Mouse (Mus musculus) heart, embryonic 14.5 days (tissue): Measurements from ENCODE around the gene Sgf29. TPM values are rescaled to one million over a fixed set of nuclear protein-coding genes. Genes with fewer than 3 reads are reported as not detected.

Source experiments
- ATAC-seq: fragments of 200-750 bp; cut with Nextera tagmentation; 2 replicates; pipeline ENCODE4 v1.8.0; 2017; ENCODE audit warnings: low read depth, moderate TSS enrichment; ENCODE audit not compliant: insufficient number of reproducible peaks, insufficient read depth, low FRiP score
- H3K27ac ChIP-seq, 2 experiments: fragments of 200-500 bp in 1 of 2; fragments of 300-500 bp in 1 of 2; sonication (generic) in 1 of 2; replicated peaks in 1 of 2; 2 replicates each; pipeline ENCODE4 v1.5.1; 2012 to 2014; ENCODE audit warnings: low read depth in 2 of 2, low read length in 2 of 2, control low read depth in 1 of 2, mild to moderate bottlenecking in 1 of 2, mixed read lengths in 1 of 2; ENCODE audit not compliant: control insufficient read depth in 1 of 2, insufficient read depth in 1 of 2
- H3K27me3 ChIP-seq: fragments of 300-500 bp; sonication (generic); 2 replicates; pipeline ENCODE4 v1.6.1; 2014; ENCODE audit warnings: mild to moderate bottlenecking, low read length, control low read depth; ENCODE audit not compliant: control insufficient read depth, insufficient read depth
- H3K36me3 ChIP-seq: fragments of 300-500 bp; sonication (generic); 2 replicates; pipeline ENCODE4 v1.6.1; 2014; ENCODE audit warnings: mild to moderate bottlenecking, control low read depth, low read length, mixed read lengths; ENCODE audit not compliant: control insufficient read depth, insufficient read depth
- H3K4me1 ChIP-seq, 2 experiments: fragments of 200-500 bp in 1 of 2; fragments of 300-500 bp in 1 of 2; sonication (generic) in 1 of 2; 2 replicates each; pipeline ENCODE4 v1.6.1; 2012 to 2014; ENCODE audit warnings: low read length in 2 of 2, control low read depth in 1 of 2, mixed read lengths in 1 of 2; ENCODE audit not compliant: control insufficient read depth in 2 of 2, insufficient read depth in 2 of 2
- H3K4me2 ChIP-seq: fragments of 300-500 bp; sonication (generic); 2 replicates; pipeline ENCODE4 v1.6.1; 2014; ENCODE audit warnings: mild to moderate bottlenecking, low read length
- H3K4me3 ChIP-seq, 2 experiments: fragments of 200-500 bp in 1 of 2; fragments of 300-500 bp in 1 of 2; sonication (generic) in 1 of 2; 2 replicates each; pipeline ENCODE4 v1.5.1; 2012 to 2014; ENCODE audit warnings: low read length in 2 of 2, mild to moderate bottlenecking in 2 of 2, control low read depth in 1 of 2, low read depth in 1 of 2, moderate library complexity in 1 of 2; ENCODE audit not compliant: control insufficient read depth in 1 of 2, insufficient read depth in 1 of 2
- H3K9ac ChIP-seq: fragments of 300-500 bp; sonication (generic); 2 replicates; pipeline ENCODE4 v1.6.1; 2014; ENCODE audit warnings: mild to moderate bottlenecking, low read length
- H3K9me3 ChIP-seq: fragments of 300-500 bp; sonication (generic); 2 replicates; pipeline ENCODE4 v1.6.1; 2016; ENCODE audit warnings: low read length, control low read depth; ENCODE audit not compliant: control insufficient read depth
- WGBS: fragments of 180-500 bp; shearing (Covaris S2); extraction: QIAGEN DNeasy Blood & Tissue Kit; methylation state at CpG from one replicate; pipeline ENCODE4 v1.1.7; 2014; 5-methylcytosine and 5-hydroxymethylcytosine counted together
- polyA plus RNA-seq: library from polyadenylated mRNA; unstranded; fragments of >200 nt; fragmentation: Nextera tagmentation; extraction: Ambion mirVana; gene quantifications from 2 replicates; pipeline ENCODE4 v1.2.1, GENCODE M21; 2014

Sgf29 gene
- polyA plus RNA-seq, 1 experiment from 2014 or later = 22.4 TPM

DNA sequence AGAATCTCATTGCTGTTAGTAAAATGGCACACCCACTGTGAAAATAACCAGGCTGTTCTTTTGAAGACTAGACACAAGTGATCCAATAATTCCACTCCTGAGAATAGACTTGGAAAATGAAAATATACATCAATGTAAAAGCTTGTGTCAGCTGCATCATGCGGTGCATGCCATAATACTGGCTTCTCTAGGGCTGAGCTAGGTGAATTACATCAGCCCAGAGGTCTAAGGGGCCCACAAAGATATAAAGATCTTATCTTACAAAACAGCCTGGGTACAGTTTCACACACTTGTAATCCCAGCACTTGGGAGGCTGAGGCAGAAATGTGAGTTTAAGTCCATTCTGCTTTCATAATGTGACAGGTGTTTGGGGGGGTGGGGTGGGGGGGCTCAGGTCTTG is 8.4 kb downstream of the Sgf29 start:
- Histone ChIP-seq H3K9ac (no peak overlapping the region), H3K27ac (no peak overlapping the region), H3K4me2 (no peak overlapping the region), H3K9me3 (no peaks in the 10 kb centered on the region), H3K4me3 (no peak overlapping the region), H3K4me1 (no peaks in the 10 kb centered on the region), H3K27me3 (no peaks in the 10 kb centered on the region), H3K36me3 (0 out of 2 replicates have a peak, but pooled peaks cover 4% of the 10 kb centered on the region)
- 92% methylated on average over 1 of the region's 1 CpGs for WGBS
- no peak for ATAC-seq

DNA sequence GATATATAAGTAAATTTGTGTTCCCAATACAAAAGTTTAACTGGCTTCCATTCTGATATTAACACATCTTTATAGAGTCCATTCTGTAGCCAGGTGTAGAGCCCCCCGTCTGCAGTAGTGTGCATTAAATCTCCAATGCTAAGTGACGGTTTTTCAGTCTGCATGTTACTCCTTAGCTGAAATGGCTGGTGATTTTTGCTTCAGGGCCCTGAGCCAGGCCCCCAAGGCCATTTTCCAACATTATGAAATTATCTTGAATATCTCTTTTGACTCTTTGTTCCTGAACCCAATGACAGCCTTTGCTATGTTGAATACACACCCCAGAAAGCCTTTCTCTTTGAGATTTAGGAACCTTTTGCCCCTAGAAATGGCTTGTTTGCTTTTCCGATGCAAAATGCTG is 10.7 kb downstream of the Sgf29 start:
- whole genome bisulfite sequencing = 84% methylated on average over 3 of the region's 3 CpGs
- Histone ChIP-seq H3K36me3 (peaks cover 13% of the 10 kb centered on the region), H3K9ac (no peak overlapping the region), H3K9me3 (no peaks in the 10 kb centered on the region), H3K4me2 (no peak overlapping the region), H3K27me3 (no peaks in the 10 kb centered on the region), H3K4me3 (no peak overlapping the region), H3K27ac (no peak overlapping the region), H3K4me1 (no peaks in the 10 kb centered on the region)
- ATAC-seq = no peak

DNA sequence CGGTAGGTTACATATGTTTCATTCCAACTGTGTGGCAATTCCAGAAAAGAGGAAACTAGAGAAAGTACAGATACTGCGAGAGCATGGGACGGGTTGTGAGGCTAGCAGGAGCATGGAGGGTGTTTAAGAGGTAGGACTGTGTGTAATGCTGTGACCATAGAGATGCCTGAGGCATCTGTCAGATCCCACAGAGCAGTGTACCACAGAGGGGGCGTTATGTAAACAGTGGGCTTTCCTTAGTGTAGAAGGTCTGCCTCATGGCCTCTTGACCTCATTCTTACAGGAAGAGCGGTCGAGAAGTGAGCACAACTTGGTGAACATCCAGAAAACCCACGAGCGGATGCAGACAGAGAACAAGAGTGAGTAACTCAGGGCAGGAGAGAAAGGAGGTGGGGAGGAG is 14.5 kb downstream of the Sgf29 start:
- WGBS = 72% methylated on average over 8 of the region's 8 CpGs
- Histone ChIP-seq H3K9ac (0 out of 2 replicates have a peak overlapping the region, but pooled peaks have one; percentile 16), H3K27ac (0 out of 4 replicates have a peak overlapping the region, but pooled peaks of 1 of the 2 experiments have one; percentile 3), H3K9me3 (no peaks in the 10 kb centered on the region), H3K4me1 (no peaks in the 10 kb centered on the region; a peak in 1 of 4 replicates), H3K4me2 (no peak overlapping the region), H3K36me3 (peaks cover 23% of the 10 kb centered on the region), H3K4me3 (no peak overlapping the region), H3K27me3 (no peaks in the 10 kb centered on the region)
- peak; percentile 31; the same call in 1 of the 2 replicates for ATAC-seq

DNA sequence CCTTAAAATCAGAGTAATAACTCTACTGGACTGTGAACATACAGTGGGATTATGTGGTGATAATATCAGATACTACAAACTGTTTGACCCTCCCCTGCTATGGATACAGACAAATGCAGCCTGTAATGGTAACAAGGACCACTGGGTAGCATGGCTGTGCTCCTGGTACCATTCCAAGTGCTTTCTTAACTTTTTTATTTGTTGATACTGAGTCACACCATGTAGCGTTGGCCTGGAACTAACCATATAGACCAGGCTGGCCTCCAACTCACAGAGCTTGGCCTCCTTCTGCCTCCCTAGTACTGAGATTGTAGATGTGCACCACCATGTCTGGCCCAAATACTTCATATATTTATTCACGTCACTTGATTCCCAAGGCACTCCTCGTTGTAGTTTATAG is 16.2 kb downstream of the Sgf29 start:
- peaks cover 23% of the 10 kb centered on the region for H3K36me3 ChIP-seq
- no peaks in the 10 kb centered on the region; a peak in 1 of 4 replicates for H3K4me1 ChIP-seq
- H3K27me3 ChIP-seq = no peaks in the 10 kb centered on the region
- ATAC-seq = no peak
- H3K9ac ChIP-seq = no peak overlapping the region
- H3K27ac ChIP-seq = no peak overlapping the region
- H3K4me2 ChIP-seq = no peak overlapping the region
- 91% methylated on average over 3 of the region's 3 CpGs for WGBS
- H3K4me3 ChIP-seq = no peak overlapping the region
- no peaks in the 10 kb centered on the region for H3K9me3 ChIP-seq

DNA sequence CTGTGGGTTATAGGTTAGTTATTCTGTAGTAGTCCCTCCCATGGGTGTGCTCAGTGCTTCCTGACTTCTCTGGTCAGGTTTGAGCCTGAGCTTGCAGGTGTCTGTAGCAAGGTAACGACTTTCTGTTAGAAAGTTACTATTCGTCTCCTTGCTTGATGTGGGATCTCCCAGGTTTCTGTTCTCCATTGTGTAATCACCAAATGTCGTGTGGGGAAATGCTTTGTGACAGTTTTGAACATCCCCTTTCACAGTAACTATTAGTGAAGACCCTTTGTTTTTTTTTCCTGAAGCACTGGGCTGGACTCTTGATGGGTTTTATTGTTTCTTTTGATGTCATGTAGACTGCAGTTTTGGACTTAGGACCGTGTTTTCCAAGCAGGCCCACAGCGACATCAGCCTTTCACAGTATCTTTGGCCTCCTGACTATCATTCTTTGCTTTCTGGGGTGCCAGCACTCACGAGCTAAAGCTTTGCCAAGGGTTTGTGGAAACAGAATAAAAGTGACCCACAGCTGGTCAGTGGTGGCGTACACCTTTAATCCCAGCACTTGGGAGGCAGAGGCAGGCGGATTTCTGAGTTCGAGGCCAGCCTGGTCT is 18.5 kb downstream of the Sgf29 start:
- Histone ChIP-seq H3K27ac (peak overlapping the region in 1 of 2 experiments; percentile 75; a peak in 2 of 4 replicates), H3K9me3 (no peaks in the 10 kb centered on the region), H3K27me3 (no peaks in the 10 kb centered on the region), H3K4me1 (peaks cover 0 to 4% of the 10 kb centered on the region in 2 experiments; a peak in 2 of 4 replicates), H3K4me2 (no peak overlapping the region), H3K36me3 (peaks cover 34% of the 10 kb centered on the region), H3K9ac (no peak overlapping the region), H3K4me3 (no peak overlapping the region)
- WGBS = 80% methylated on average over 9 of the region's 9 CpGs
- no peak for ATAC-seq

DNA sequence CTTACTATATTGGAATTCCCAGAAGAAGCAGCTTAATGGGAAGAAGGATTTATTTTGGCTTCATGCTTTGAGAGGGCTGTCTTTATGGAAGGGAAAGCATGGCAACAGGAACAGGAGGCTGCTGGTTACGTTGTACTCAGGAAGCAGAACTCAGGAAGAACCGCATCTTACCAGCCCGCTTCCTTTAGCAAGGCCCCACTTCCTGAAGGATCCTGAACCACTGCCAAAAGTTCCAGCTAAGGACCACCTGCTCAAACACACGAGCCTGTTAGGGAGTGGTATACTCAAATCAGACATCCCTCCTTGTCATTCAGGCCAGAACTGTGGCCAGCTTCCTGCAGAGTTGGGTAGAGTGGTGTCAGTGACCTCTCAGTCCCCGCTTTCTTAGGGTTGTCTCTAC is 19.3 kb downstream of the Sgf29 start:
- Histone ChIP-seq H3K4me3 (no peak overlapping the region), H3K4me1 (peaks cover 0 to 4% of the 10 kb centered on the region in 2 experiments; a peak in 2 of 4 replicates), H3K9ac (no peak overlapping the region), H3K9me3 (no peaks in the 10 kb centered on the region), H3K27ac (peak overlapping the region; percentile 65 to 75), H3K4me2 (no peak overlapping the region), H3K27me3 (no peaks in the 10 kb centered on the region), H3K36me3 (peaks cover 41% of the 10 kb centered on the region)
- 74% methylated on average over 5 of the region's 5 CpGs for WGBS
- ATAC-seq = peak; percentile 33; the same call in 1 of the 2 replicates

DNA sequence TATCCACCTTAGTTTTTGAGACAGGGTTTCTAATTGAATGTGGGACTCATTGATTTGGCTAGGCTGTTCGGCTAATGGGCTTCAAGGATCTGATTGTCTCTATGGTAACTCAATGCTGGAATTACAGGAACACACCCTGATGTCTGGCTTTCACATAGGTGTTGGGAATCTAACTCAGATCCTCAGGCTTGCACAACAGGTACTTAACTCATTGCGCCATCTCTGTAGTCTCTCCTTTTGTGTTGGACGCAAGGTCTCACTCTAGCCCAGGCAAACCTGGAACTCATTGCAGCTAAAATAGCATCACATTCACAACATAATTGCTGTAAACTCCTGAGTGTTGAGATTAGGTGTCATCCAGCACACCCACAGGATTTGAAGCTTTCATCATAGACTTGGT is 21.0 kb downstream of the Sgf29 start:
- H3K9ac ChIP-seq = no peak overlapping the region
- no peak overlapping the region for H3K27ac ChIP-seq
- H3K27me3 ChIP-seq = no peaks in the 10 kb centered on the region
- no peak for ATAC-seq
- H3K4me2 ChIP-seq = no peak overlapping the region
- no peaks in the 10 kb centered on the region for H3K9me3 ChIP-seq
- WGBS = 74% methylated on average over 3 of the region's 3 CpGs
- peaks cover 34% of the 10 kb centered on the region for H3K36me3 ChIP-seq
- H3K4me3 ChIP-seq = no peak overlapping the region
- peaks cover 0 to 4% of the 10 kb centered on the region in 2 experiments; a peak in 2 of 4 replicates for H3K4me1 ChIP-seq

DNA sequence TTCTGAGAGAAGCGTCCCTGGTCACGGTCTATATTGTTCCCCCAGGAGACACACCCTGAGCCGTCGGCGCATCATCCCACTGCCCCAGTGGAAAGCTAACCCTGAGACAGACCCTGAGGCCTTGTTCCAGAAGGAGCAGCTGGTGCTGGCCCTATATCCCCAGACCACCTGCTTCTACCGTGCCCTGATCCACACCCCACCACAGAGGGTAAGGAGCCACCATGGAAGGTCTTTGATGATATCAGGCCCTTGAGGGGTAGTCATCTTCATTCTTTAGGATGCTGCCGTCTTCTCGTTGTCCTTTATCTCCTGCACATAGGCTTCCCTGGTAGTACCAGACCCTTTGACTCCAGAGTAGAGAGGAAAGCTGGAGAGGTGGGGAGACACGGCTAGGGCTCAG is 23.0 kb downstream of the Sgf29 start:
- H3K4me1 ChIP-seq = peaks cover 2 to 15% of the 10 kb centered on the region in 2 experiments; a peak in 3 of 4 replicates
- WGBS = 95% methylated on average over 9 of the region's 9 CpGs
- no peak for ATAC-seq
- H3K36me3 ChIP-seq = peaks cover 30% of the 10 kb centered on the region
- H3K4me3 ChIP-seq = no peak overlapping the region
- H3K9ac ChIP-seq = no peak overlapping the region
- no peaks in the 10 kb centered on the region for H3K27me3 ChIP-seq
- no peak overlapping the region for H3K27ac ChIP-seq
- H3K9me3 ChIP-seq = no peaks in the 10 kb centered on the region
- no peak overlapping the region for H3K4me2 ChIP-seq
